In the genomic region with DNA sequence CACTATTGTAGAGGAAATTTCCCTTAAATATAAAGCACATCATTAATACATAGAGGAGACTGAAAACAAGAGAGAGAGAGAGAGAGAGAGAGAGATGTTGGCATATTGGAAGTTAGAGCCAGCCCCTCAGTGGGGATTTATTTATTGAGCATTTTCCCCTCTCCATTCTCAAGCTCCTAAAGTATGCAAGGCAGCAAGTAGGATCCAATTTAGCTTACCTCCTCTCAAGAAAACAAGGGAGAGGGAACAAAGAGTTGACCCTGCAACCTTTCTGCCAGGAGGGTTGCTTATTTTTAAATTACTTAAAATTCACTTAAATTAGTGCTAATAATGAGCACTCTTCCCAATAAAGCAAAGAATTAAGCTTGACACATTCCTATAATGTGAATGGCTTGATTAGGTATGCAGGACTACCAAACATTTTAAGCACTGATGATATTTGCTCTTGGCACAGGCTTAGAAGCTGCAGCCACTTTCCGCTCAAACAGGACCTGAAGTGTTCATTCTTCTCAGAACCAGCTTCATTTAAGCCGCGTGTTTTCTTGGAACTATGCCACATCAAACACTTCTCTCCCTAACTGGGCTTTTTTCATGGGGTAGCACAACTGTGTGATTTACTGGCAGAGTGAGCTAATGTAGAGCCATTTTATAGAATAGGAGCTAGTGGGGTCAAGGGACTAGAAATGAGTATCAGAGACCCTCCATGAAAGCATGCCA, we compare ENCODE assay signal across 11 mouse cellular contexts.
DNase-seq lines count a peak whose midpoint lies in the region; TF ChIP-seq lines count a peak whose summit lies in the region.
"Had no signal": no experiment of that assay in that cellular context is flagged by ENCODE, and none has a peak within 500 bp of the region (broad histone marks: within the 10 kb centered on the region; RNA-seq: fewer than 3 reads in every experiment).

No protein-coding gene starts in this region.

- peak; percentile 36 for DNase-seq in Muller cell, postnatal 12 days (ENCODE audit: inconsistent ontology term)
- DNase-seq in brain, embryonic 14.5 days (ENCODE audit: low read depth): peak; percentile 92
- peak; percentile 20 to 58 for DNase-seq in lung, adult 18-20 months
- DNase-seq in mesoderm, embryonic 11.5 days (ENCODE audit: low read depth, low spot score): peak; percentile 0
- no peak for DNase-seq in frontal cortex, postnatal 14 days (ENCODE audit: low spot score in 2 of 2)
- DNase-seq in adrenal gland, postnatal 25 days: no peak
- DNase-seq in gastrocnemius, adult 8-10 months (ENCODE audit: low spot score in 2 of 2): no peak
- DNase-seq: adrenal gland, adult 2 months; kidney, adult 9 months; right cerebral cortex, adult 18-20 months; thymus, adult 18-20 months had no signal

- TF ChIP-seq CTCF in brain, embryonic 14.5 days (IDR thresholded peaks at IDR 0.05; ENCODE audit: borderline replicate concordance, extremely low read depth, insufficient read depth, insufficient read length): no peak

- TF ChIP-seq POLR2A in brain, embryonic 14.5 days (IDR thresholded peaks at IDR 0.05; ENCODE audit: borderline replicate concordance, extremely low read depth, insufficient read depth, insufficient read length, poor library complexity, severe bottlenecking): no peak

Comparison
In these comparisons a context has a peak if more than half of its experiments do, and no peak if none do; other contexts are left out.
1. DNase-seq: peak in Muller cell, postnatal 12 days (single experiment), brain, embryonic 14.5 days (single experiment), lung, adult 18-20 months (2 of 2) and mesoderm, embryonic 11.5 days (single experiment); none in frontal cortex, postnatal 14 days (0 of 2), adrenal gland, postnatal 25 days (single experiment) and gastrocnemius, adult 8-10 months (0 of 2).